Mouse (Mus musculus): ENCODE measurements around the gene Ipcef1.

GRCm38 (mm10) chr10:7074231-7074630 is 22.0 kb upstream of the Ipcef1 start:
- TF ChIP-seq CTCF (IDR thresholded peaks at IDR 0.05; ENCODE audit: low read depth) (no peak), EP300 (optimal IDR thresholded peaks at IDR 0.05) (no peak)
